Mouse (Mus musculus) ES-Bruce4 (cell line): ENCODE data around the gene Rhbdd2.

Source experiments
- CTCF ChIP-seq: IDR thresholded peaks from one replicate; pipeline ENCODE4 v1.8.1; 2011; ENCODE audit warnings: low read depth, low read length
- EP300 ChIP-seq: IDR thresholded peaks from 2 replicates; pipeline ENCODE4 v1.6.1; 2011; ENCODE audit warnings: low read depth, low read length; ENCODE audit not compliant: insufficient read depth
- POLR2A ChIP-seq: IDR thresholded peaks from one replicate; pipeline ENCODE4 v1.8.1; 2011; ENCODE audit warnings: low read length; ENCODE audit not compliant: insufficient read depth

- TF ChIP-seq EP300 (no peak), CTCF (no peak), POLR2A (no peak)
These were observed 40.6 kb downstream of the Rhbdd2 start for GRCm38 (mm10) chr5:135672980-135673379.
